ENCODE assay signal across 17 mouse cellular contexts in the genomic region with DNA sequence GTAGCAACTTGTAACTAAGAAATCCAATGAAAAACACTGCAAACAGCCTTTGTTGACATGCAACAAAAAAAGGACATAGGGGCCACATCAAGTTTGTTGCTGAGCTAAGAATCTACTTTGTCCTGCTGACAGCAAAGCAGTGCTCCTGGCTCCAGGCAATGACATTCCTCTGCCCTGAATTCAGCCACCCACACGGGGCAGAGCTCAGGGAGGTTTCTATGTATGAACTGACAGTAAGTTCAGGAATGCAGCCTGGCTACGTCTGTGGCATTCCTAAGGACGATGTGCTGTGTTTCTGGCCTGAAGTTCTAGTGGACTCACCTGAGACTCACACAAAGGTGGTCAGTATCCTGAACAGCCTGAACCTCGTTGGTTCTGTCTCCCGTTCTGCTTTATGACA. TPM values are rescaled to one million over a fixed set of nuclear protein-coding genes. Genes with fewer than 3 reads are reported as not detected.
DNase-seq lines count a peak whose midpoint lies in the region; ATAC-seq and TF ChIP-seq lines count a peak whose summit lies in the region.
"Had no signal": no experiment of that assay in that cellular context is flagged by ENCODE, and none has a peak within 500 bp of the region (broad histone marks: within the 10 kb centered on the region; RNA-seq: fewer than 3 reads in every experiment).

No protein-coding gene starts in this region.

- 0 out of 2 replicates have a peak overlapping the region, but pooled peaks have one; percentile 22 for H3K27ac ChIP-seq in heart, embryonic 11.5 days (ENCODE audit: low read depth, low read length)
- 0 out of 2 replicates have a peak overlapping the region, but pooled peaks have one; percentile 20 for H3K27ac ChIP-seq in kidney, embryonic 16.5 days (ENCODE audit: low read length)
- peak overlapping the region; percentile 30 for H3K27ac ChIP-seq in bone marrow, adult 2 months (ENCODE audit: control insufficient read depth, insufficient read depth, low read depth, low read length, poor library complexity)
- H3K27ac ChIP-seq: forebrain, embryonic 13.5 days; hindbrain, postnatal 0 days; limb, embryonic 13.5 days; lung, embryonic 15.5 days; neural tube, embryonic 13.5 days had no signal

- no peak overlapping the region for H3K9ac ChIP-seq in heart, embryonic 11.5 days (ENCODE audit: low read depth, low read length)
- no peak overlapping the region for H3K9ac ChIP-seq in kidney, embryonic 16.5 days (replicated peaks; ENCODE audit: low read length)
- H3K9ac ChIP-seq: forebrain, embryonic 13.5 days; limb, embryonic 13.5 days; lung, embryonic 15.5 days; neural tube, embryonic 13.5 days had no signal

- no peak for DNase-seq in heart, postnatal 36 days
- no peak for DNase-seq in kidney, adult 11 months
- DNase-seq in 3134 (ENCODE audit: extremely low read depth, insufficient read length, low spot score) = peak; percentile 32
- DNase-seq in spleen, postnatal 14 days (ENCODE audit: low spot score in 2 of 2) = no peak
- DNase-seq in left cerebral cortex, adult 18-20 months (ENCODE audit: low spot score in 2 of 2) = no peak
- DNase-seq: adrenal gland, postnatal 10 days; cerebellum, adult 2 months; right cerebral cortex, postnatal 4 days; thymus, adult 18-20 months had no signal

- no peaks in the 10 kb centered on the region for H3K36me3 ChIP-seq in heart, embryonic 11.5 days (ENCODE audit: control insufficient read depth, insufficient read depth, low read length)
- H3K36me3 ChIP-seq in kidney, embryonic 16.5 days (ENCODE audit: insufficient read depth, low read length) = no peaks in the 10 kb centered on the region
- H3K36me3 ChIP-seq: limb, embryonic 13.5 days; lung, embryonic 15.5 days; neural tube, embryonic 13.5 days had no signal

- intact Hi-C loops in heart, postnatal 36 days (cut with DNase I) = no loop called here

- H3K9me3 ChIP-seq in heart, embryonic 11.5 days (replicated peaks; ENCODE audit: control insufficient read depth, low read length) = no peaks in the 10 kb centered on the region
- no peaks in the 10 kb centered on the region for H3K9me3 ChIP-seq in kidney, embryonic 16.5 days (ENCODE audit: low read length)
- H3K9me3 ChIP-seq: forebrain, embryonic 13.5 days; limb, embryonic 13.5 days; lung, embryonic 15.5 days; neural tube, embryonic 13.5 days had no signal

- no peak overlapping the region for H3K4me3 ChIP-seq in heart, embryonic 11.5 days (ENCODE audit: low read depth, low read length)
- no peak overlapping the region for H3K4me3 ChIP-seq in kidney, embryonic 16.5 days (ENCODE audit: low read length)
- H3K4me3 ChIP-seq in bone marrow, adult 2 months (replicated peaks; ENCODE audit: control insufficient read depth, low read depth, low read length) = no peak overlapping the region
- H3K4me3 ChIP-seq: forebrain, embryonic 13.5 days; limb, embryonic 13.5 days; lung, embryonic 15.5 days; neural tube, embryonic 13.5 days had no signal

- 43% methylated on average over 5 of the region's 5 CpGs for WGBS in heart, embryonic 11.5 days (ENCODE audit: insufficient replicate concordance)
- 62% methylated on average over 5 of the region's 5 CpGs for WGBS in kidney, embryonic 16.5 days
- 83% methylated on average over 5 of the region's 5 CpGs for WGBS in bone marrow, adult 2 months

- TF ChIP-seq CTCF in bone marrow, adult 2 months (IDR thresholded peaks at IDR 0.05; ENCODE audit: control insufficient read depth, insufficient read depth, low read length) = no peak

- no peaks in the 10 kb centered on the region for H3K27me3 ChIP-seq in heart, embryonic 11.5 days (ENCODE audit: control insufficient read depth, insufficient read depth, low read length)
- H3K27me3 ChIP-seq in kidney, embryonic 16.5 days (ENCODE audit: insufficient read depth, low read length) = no peaks in the 10 kb centered on the region
- H3K27me3 ChIP-seq: forebrain, embryonic 13.5 days; limb, embryonic 13.5 days; lung, embryonic 15.5 days; neural tube, embryonic 13.5 days had no signal

- H3K4me2 ChIP-seq in heart, embryonic 11.5 days = peak overlapping the region; percentile 19; the same call in 1 of the 2 replicates
- H3K4me2 ChIP-seq in kidney, embryonic 16.5 days (replicated peaks; ENCODE audit: low read depth, low read length) = no peak overlapping the region
- H3K4me2 ChIP-seq: forebrain, embryonic 13.5 days; limb, embryonic 13.5 days; lung, embryonic 15.5 days; neural tube, embryonic 13.5 days had no signal

- peaks cover 59% of the 10 kb centered on the region for H3K4me1 ChIP-seq in heart, embryonic 11.5 days (ENCODE audit: control insufficient read depth, insufficient read depth, low read length)
- peaks cover 22% of the 10 kb centered on the region for H3K4me1 ChIP-seq in kidney, embryonic 16.5 days (ENCODE audit: insufficient read depth, low read length)
- H3K4me1 ChIP-seq in bone marrow, adult 2 months (ENCODE audit: control insufficient read depth, insufficient read depth, low read length) = peaks cover 14% of the 10 kb centered on the region

- TF ChIP-seq POLR2A in bone marrow, adult 2 months (IDR thresholded peaks at IDR 0.05; ENCODE audit: borderline replicate concordance, control insufficient read depth, low read depth, low read length) = no peak

- ATAC-seq in heart, embryonic 11.5 days (replicated peaks; ENCODE audit: insufficient number of reproducible peaks, low FRiP score, low TSS enrichment) = no peak
- no peak for ATAC-seq in kidney, embryonic 16.5 days (ENCODE audit: low FRiP score, low TSS enrichment)
- ATAC-seq: forebrain, embryonic 13.5 days; hindbrain, postnatal 0 days had no signal

RNA-seq across cellular contexts. Expression of a gene that starts 23.7 kb away (rescaled TPM):
- 55.0 and 60.0 TPM in 2 replicates for polyA plus RNA-seq in heart, embryonic 11.5 days (2014; fragmentation: Nextera tagmentation; extraction: Ambion mirVana)
- total RNA-seq in heart, postnatal 36 days (2021) = 100 to 1,000 TPM; 174 to 191 TPM
- 85.4 and 92.0 TPM in 2 replicates for polyA plus RNA-seq in kidney, embryonic 16.5 days (2015; fragmentation: Nextera tagmentation; extraction: Ambion mirVana)
- 47.6 and 48.2 TPM in 2 replicates for polyA plus RNA-seq in bone marrow, adult 2 months (2011; ENCODE audit: insufficient read depth, insufficient read length, low replicate concordance, missing spikeins)
- total RNA-seq in left cerebral cortex, adult 18-20 months (2021) = 100 to 1,000 TPM; 105 to 116 TPM
